Mouse (Mus musculus) MEL (cell line): ENCODE data around the gene Asb16.
A peak's percentile ranks its signal among the peaks of the same experiment; 100 is the strongest.

Experiments used
- EP300 ChIP-seq, 2 experiments: IDR thresholded peaks; 2 replicates each; pipeline ENCODE4 v1.6.1; 2011; ENCODE audit warnings: improper control_type of control experiment in 2 of 2, low read length in 2 of 2, low read depth in 1 of 2, mild to moderate bottlenecking in 1 of 2
- GATA1 ChIP-seq: IDR thresholded peaks from 2 replicates; pipeline ENCODE4 v1.6.1; 2011; ENCODE audit warnings: low read depth, low read length, improper control_type of control experiment
- MAZ ChIP-seq: IDR thresholded peaks from 2 replicates; pipeline ENCODE4 v1.6.1; 2012; ENCODE audit warnings: low read depth, mild to moderate bottlenecking, inconsistent platforms, low read length, improper control_type of control experiment
- MYC ChIP-seq: IDR thresholded peaks from 2 replicates; pipeline ENCODE4 v1.6.1; 2011; ENCODE audit warnings: low read depth, mild to moderate bottlenecking, low read length, improper control_type of control experiment, moderate library complexity
- NRF1 ChIP-seq: IDR thresholded peaks from 2 replicates; pipeline ENCODE4 v1.6.1; 2014; ENCODE audit warnings: low read depth, mild to moderate bottlenecking, inconsistent platforms, low read length, improper control_type of control experiment, moderate library complexity; ENCODE audit not compliant: poor library complexity, insufficient read depth, severe bottlenecking
- POLR2A ChIP-seq, 2 experiments: IDR thresholded peaks; 2 replicates each; pipeline ENCODE4 v1.6.1; 2011 to 2012; ENCODE audit warnings: low read length in 2 of 2, mild to moderate bottlenecking in 2 of 2, control low read depth in 1 of 2, improper control_type of control experiment in 1 of 2, low read depth in 1 of 2, moderate library complexity in 1 of 2; ENCODE audit not compliant: control insufficient read depth in 1 of 2, insufficient read depth in 1 of 2, poor library complexity in 1 of 2
- POLR2AphosphoS2 ChIP-seq: IDR thresholded peaks from 2 replicates; pipeline ENCODE4 v1.6.1; 2011; ENCODE audit warnings: low read length, improper control_type of control experiment
- SIN3A ChIP-seq: IDR thresholded peaks from 2 replicates; pipeline ENCODE4 v1.6.1; 2012; ENCODE audit warnings: low read length, improper control_type of control experiment, inconsistent platforms

GRCm38 (mm10) chr11:102221954-102222351, 46.6 kb upstream of the Asb16 start:
- TF ChIP-seq MAZ = no peak
- TF ChIP-seq GATA1 = peak; percentile 63
- no peak for TF ChIP-seq POLR2A (IDR thresholded peaks at IDR 0.05; ENCODE audit: control insufficient read depth in 1 of 2, insufficient read depth in 1 of 2, low read depth in 1 of 2, low read length in 2 of 2, poor library complexity in 1 of 2)
- peak in 1 of 2 experiments; percentile 55; a peak in 2 of 4 replicates for TF ChIP-seq EP300 (IDR thresholded peaks at IDR 0.05; ENCODE audit: low read depth in 1 of 2, low read length in 2 of 2)
- TF ChIP-seq SIN3A = no peak; the same call in none of the 2 replicates
- TF ChIP-seq MYC = no peak
- TF ChIP-seq POLR2AphosphoS2 = no peak
- no peak for TF ChIP-seq NRF1
